Mouse (Mus musculus): ENCODE results near the gene Rnase1.

- TF ChIP-seq CTCF (IDR thresholded peaks at IDR 0.05; ENCODE audit: borderline replicate concordance, insufficient read depth, low read depth, low read length) (no peak), POLR2A (IDR thresholded peaks at IDR 0.05; ENCODE audit: borderline replicate concordance, insufficient read depth, low read length) (no peak)
These were observed 42.2 kb downstream of the Rnase1 start for GRCm38 (mm10) chr14:51104366-51104765.
